In the genomic region with DNA sequence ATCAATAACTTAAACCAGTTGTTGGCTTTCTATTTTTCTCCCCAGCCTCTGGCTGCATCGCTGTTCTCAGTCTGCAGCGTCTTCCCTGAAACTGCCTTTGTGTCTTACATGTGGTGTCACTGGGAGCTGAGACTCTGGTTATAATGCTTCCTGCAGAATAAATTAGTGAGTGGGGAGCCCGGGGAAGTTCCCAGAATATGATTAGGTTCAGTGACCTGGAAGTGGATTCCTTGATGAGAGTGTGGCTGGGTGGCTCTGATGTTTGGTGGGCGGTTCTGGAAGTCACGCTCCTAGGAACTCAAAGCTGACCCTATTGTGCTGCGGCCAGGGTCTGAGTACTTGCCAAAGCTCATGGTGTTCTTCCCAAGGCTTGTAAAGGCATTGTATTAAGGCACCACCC, we compare ENCODE assay signal across 23 mouse cellular contexts.
DNase-seq lines count a peak whose midpoint lies in the region; ATAC-seq lines count a peak whose summit lies in the region.
"Had no signal": no experiment of that assay in that cellular context is flagged by ENCODE, and none has a peak within 500 bp of the region (broad histone marks: within the 10 kb centered on the region; RNA-seq: fewer than 3 reads in every experiment).

No protein-coding gene starts in this region.

- H3K27ac ChIP-seq in forebrain, embryonic 14.5 days (ENCODE audit: low read depth, low read length): no peak overlapping the region
- H3K27ac ChIP-seq in forebrain, embryonic 12.5 days: no peak overlapping the region
- H3K27ac ChIP-seq in midbrain, embryonic 11.5 days (ENCODE audit: low read depth, low read length): no peak overlapping the region
- no peak overlapping the region for H3K27ac ChIP-seq in midbrain, embryonic 16.5 days (ENCODE audit: low read length)
- H3K27ac ChIP-seq in embryonic facial prominence, embryonic 14.5 days (replicated peaks; ENCODE audit: low read depth, low read length): no peak overlapping the region
- H3K27ac ChIP-seq: embryonic facial prominence, embryonic 15.5 days; hindbrain, embryonic 15.5 days; kidney, postnatal 0 days; layer of hippocampus, adult 2 months; liver, embryonic 14.5 days; neural tube, embryonic 12.5 days; stomach, embryonic 15.5 days had no signal

- H3K4me1 ChIP-seq in forebrain, embryonic 14.5 days (ENCODE audit: control insufficient read depth, insufficient read depth, low read length): no peaks in the 10 kb centered on the region
- 0 out of 2 replicates have a peak, but pooled peaks cover 6% of the 10 kb centered on the region for H3K4me1 ChIP-seq in forebrain, embryonic 12.5 days
- H3K4me1 ChIP-seq in midbrain, embryonic 11.5 days (ENCODE audit: control insufficient read depth, insufficient read depth, low read length): peaks cover 2% of the 10 kb centered on the region; the same call in 1 of the 2 replicates
- peaks cover 12% of the 10 kb centered on the region for H3K4me1 ChIP-seq in midbrain, embryonic 16.5 days (ENCODE audit: control insufficient read depth, insufficient read depth, low read length)
- H3K4me1 ChIP-seq in embryonic facial prominence, embryonic 14.5 days (ENCODE audit: control insufficient read depth, insufficient read depth, low read length): no peaks in the 10 kb centered on the region
- H3K4me1 ChIP-seq: embryonic facial prominence, embryonic 15.5 days; neural tube, embryonic 12.5 days; stomach, embryonic 15.5 days had no signal

- H3K9ac ChIP-seq in forebrain, embryonic 14.5 days (ENCODE audit: low read length): no peak overlapping the region
- no peak overlapping the region for H3K9ac ChIP-seq in forebrain, embryonic 12.5 days
- no peak overlapping the region for H3K9ac ChIP-seq in midbrain, embryonic 11.5 days (ENCODE audit: low read length)
- H3K9ac ChIP-seq in midbrain, embryonic 16.5 days (ENCODE audit: low read depth, low read length): no peak overlapping the region
- no peak overlapping the region for H3K9ac ChIP-seq in embryonic facial prominence, embryonic 14.5 days (ENCODE audit: low read depth, low read length)
- H3K9ac ChIP-seq: embryonic facial prominence, embryonic 15.5 days; hindbrain, embryonic 15.5 days; liver, embryonic 14.5 days; neural tube, embryonic 12.5 days; stomach, embryonic 15.5 days had no signal

- no peaks in the 10 kb centered on the region for H3K27me3 ChIP-seq in forebrain, embryonic 14.5 days (replicated peaks; ENCODE audit: control insufficient read depth, insufficient read depth, low read length)
- no peaks in the 10 kb centered on the region; the same call in 1 of the 2 replicates for H3K27me3 ChIP-seq in forebrain, embryonic 12.5 days
- H3K27me3 ChIP-seq in midbrain, embryonic 11.5 days (ENCODE audit: control insufficient read depth, insufficient read depth, low read length): no peaks in the 10 kb centered on the region
- H3K27me3 ChIP-seq in midbrain, embryonic 16.5 days (ENCODE audit: control insufficient read depth, insufficient read depth, low read depth, low read length): no peaks in the 10 kb centered on the region
- no peaks in the 10 kb centered on the region for H3K27me3 ChIP-seq in embryonic facial prominence, embryonic 14.5 days (replicated peaks; ENCODE audit: control insufficient read depth, insufficient read depth, low read length)
- H3K27me3 ChIP-seq: hindbrain, embryonic 15.5 days; neural tube, embryonic 12.5 days; stomach, embryonic 15.5 days had no signal

- no peak overlapping the region for H3K4me2 ChIP-seq in forebrain, embryonic 14.5 days (ENCODE audit: low read length)
- H3K4me2 ChIP-seq in forebrain, embryonic 12.5 days: no peak overlapping the region
- H3K4me2 ChIP-seq in midbrain, embryonic 11.5 days: no peak overlapping the region
- no peak overlapping the region for H3K4me2 ChIP-seq in midbrain, embryonic 16.5 days (ENCODE audit: low read length)
- no peak overlapping the region for H3K4me2 ChIP-seq in embryonic facial prominence, embryonic 14.5 days (ENCODE audit: low read depth, low read length)
- H3K4me2 ChIP-seq: embryonic facial prominence, embryonic 15.5 days; hindbrain, embryonic 15.5 days; neural tube, embryonic 12.5 days; stomach, embryonic 15.5 days had no signal

- ATAC-seq in forebrain, embryonic 14.5 days: 0 out of 2 replicates have a peak, but pooled peaks have one; percentile 16
- no peak for ATAC-seq in forebrain, embryonic 12.5 days (ENCODE audit: low FRiP score)
- peak; percentile 54 for ATAC-seq in midbrain, embryonic 11.5 days (ENCODE audit: low FRiP score)
- ATAC-seq in midbrain, embryonic 16.5 days: no peak
- peak; percentile 47; the same call in 1 of the 2 replicates for ATAC-seq in embryonic facial prominence, embryonic 14.5 days (ENCODE audit: low read depth)

- H3K36me3 ChIP-seq in forebrain, embryonic 14.5 days (ENCODE audit: control insufficient read depth, insufficient read depth, low read length): no peaks in the 10 kb centered on the region
- H3K36me3 ChIP-seq in forebrain, embryonic 12.5 days (replicated peaks): no peaks in the 10 kb centered on the region
- no peaks in the 10 kb centered on the region for H3K36me3 ChIP-seq in midbrain, embryonic 11.5 days (ENCODE audit: control insufficient read depth, insufficient read depth, low read length)
- no peaks in the 10 kb centered on the region for H3K36me3 ChIP-seq in midbrain, embryonic 16.5 days (ENCODE audit: control insufficient read depth, insufficient read depth, low read length)
- no peaks in the 10 kb centered on the region for H3K36me3 ChIP-seq in embryonic facial prominence, embryonic 14.5 days (ENCODE audit: control insufficient read depth, insufficient read depth, low read length)
- H3K36me3 ChIP-seq: embryonic facial prominence, embryonic 15.5 days; G1E; hindbrain, embryonic 15.5 days; neural tube, embryonic 12.5 days; stomach, embryonic 15.5 days had no signal

- 18% methylated on average over 6 of the region's 6 CpGs for WGBS in forebrain, embryonic 14.5 days
- WGBS in forebrain, embryonic 12.5 days: 34% methylated on average over 6 of the region's 6 CpGs
- 25% methylated on average over 6 of the region's 6 CpGs for WGBS in midbrain, embryonic 11.5 days
- WGBS in midbrain, embryonic 16.5 days: 18% methylated on average over 6 of the region's 6 CpGs
- WGBS in embryonic facial prominence, embryonic 14.5 days: 60% methylated on average over 6 of the region's 6 CpGs

- H3K4me3 ChIP-seq in forebrain, embryonic 14.5 days (ENCODE audit: low read depth, low read length): no peak overlapping the region
- no peak overlapping the region for H3K4me3 ChIP-seq in forebrain, embryonic 12.5 days (replicated peaks)
- H3K4me3 ChIP-seq in midbrain, embryonic 11.5 days (ENCODE audit: low read depth, low read length): no peak overlapping the region
- no peak overlapping the region for H3K4me3 ChIP-seq in midbrain, embryonic 16.5 days (ENCODE audit: low read depth, low read length)
- no peak overlapping the region for H3K4me3 ChIP-seq in embryonic facial prominence, embryonic 14.5 days (ENCODE audit: low read depth, low read length)
- H3K4me3 ChIP-seq: embryonic facial prominence, embryonic 15.5 days; hindbrain, embryonic 15.5 days; layer of hippocampus, adult 2 months; neural tube, embryonic 12.5 days; stomach, embryonic 15.5 days had no signal

- DNase-seq in forebrain, embryonic 14.5 days (ENCODE audit: low spot score): peak; percentile 14
- peak; percentile 80 for DNase-seq in midbrain, embryonic 11.5 days (ENCODE audit: low spot score, missing footprints)
- peak; percentile 25 for DNase-seq in embryonic facial prominence, embryonic 14.5 days (ENCODE audit: low spot score)
- DNase-seq in retina, embryonic 14.5 days (ENCODE audit: low spot score): peak; percentile 82
- DNase-seq in adrenal gland, postnatal 4 days (ENCODE audit: low spot score in 2 of 2): no peak
- DNase-seq in lung, adult 18-20 months: no peak
- DNase-seq: adrenal gland, postnatal 36 days; cerebellum, adult 2 months; cerebellum, postnatal 36 days; gastrocnemius, postnatal 10 days; kidney, adult 11 months; right cerebral cortex, postnatal 25 days; thymus, adult 18-20 months had no signal

- no peaks in the 10 kb centered on the region for H3K9me3 ChIP-seq in forebrain, embryonic 14.5 days (replicated peaks; ENCODE audit: control insufficient read depth, low read length)
- H3K9me3 ChIP-seq in forebrain, embryonic 12.5 days: no peaks in the 10 kb centered on the region
- no peaks in the 10 kb centered on the region for H3K9me3 ChIP-seq in midbrain, embryonic 11.5 days (ENCODE audit: control insufficient read depth, low read length)
- H3K9me3 ChIP-seq in midbrain, embryonic 16.5 days (replicated peaks; ENCODE audit: control insufficient read depth, low read length, poor library complexity, severe bottlenecking): no peaks in the 10 kb centered on the region
- no peaks in the 10 kb centered on the region for H3K9me3 ChIP-seq in embryonic facial prominence, embryonic 14.5 days (ENCODE audit: control insufficient read depth, low read length)
- H3K9me3 ChIP-seq: embryonic facial prominence, embryonic 15.5 days; G1E; hindbrain, embryonic 15.5 days; neural tube, embryonic 12.5 days; stomach, embryonic 15.5 days had no signal

Comparison
In these comparisons a context has a peak if more than half of its experiments do, and no peak if none do; other contexts are left out.
1. ATAC-seq: peak in forebrain, embryonic 14.5 days (single experiment), midbrain, embryonic 11.5 days (single experiment) and embryonic facial prominence, embryonic 14.5 days (single experiment); none in forebrain, embryonic 12.5 days (single experiment) and midbrain, embryonic 16.5 days (single experiment).
2. DNase-seq: peak in forebrain, embryonic 14.5 days (single experiment), midbrain, embryonic 11.5 days (single experiment), embryonic facial prominence, embryonic 14.5 days (single experiment) and retina, embryonic 14.5 days (single experiment); none in adrenal gland, postnatal 4 days (0 of 2) and lung, adult 18-20 months (0 of 2).